Mouse (Mus musculus): ENCODE measurements at regions not wholly inside any gene's neighbourhood (a gene's known extent, or its start where the extent isn't known, plus 50 kb on each side); places are given as distances from the start of the nearest gene placed in this dataset.

DNA sequence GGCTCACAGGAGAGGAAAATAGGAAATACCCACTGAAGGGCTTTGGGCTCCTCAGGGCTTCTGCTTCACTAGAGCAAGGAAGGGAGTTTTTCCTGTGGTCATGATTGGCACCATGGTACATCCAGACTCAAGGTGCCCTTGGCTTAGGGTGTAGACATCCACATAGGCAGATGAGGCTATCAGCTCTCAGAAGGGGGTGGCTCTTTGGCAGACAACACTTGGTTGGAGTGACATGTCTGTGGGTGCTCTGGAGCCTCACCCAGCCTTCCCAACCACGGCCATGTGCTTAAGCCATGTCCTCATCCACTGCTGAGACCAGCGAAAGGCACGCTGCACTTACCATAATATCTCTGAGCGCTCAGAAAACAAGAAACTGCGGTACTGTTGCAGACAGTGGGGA lies 77.8 kb upstream of the 1700025G04Rik start:
- no peak for DNase-seq (ENCODE audit: low spot score)

DNA sequence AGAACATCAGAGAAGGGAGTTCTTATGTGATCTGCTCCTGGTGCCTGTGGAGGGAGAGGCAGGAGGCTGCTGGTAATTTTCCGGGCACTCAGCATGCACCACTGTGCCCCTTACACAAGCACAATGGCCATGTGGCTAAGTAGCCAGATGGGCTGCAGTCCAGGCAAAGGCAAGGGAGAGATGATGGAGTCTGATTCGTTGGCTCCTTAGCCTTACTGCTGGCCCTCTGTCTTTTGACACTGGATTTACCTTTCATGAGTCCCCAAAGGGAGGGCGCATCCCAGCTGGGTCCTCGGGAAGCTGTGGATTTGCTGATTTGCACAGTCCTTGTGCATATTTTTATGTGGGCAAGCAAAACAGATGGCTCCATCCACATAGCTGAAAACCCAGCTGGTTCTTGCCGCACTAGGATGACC lies 75.6 kb upstream of the 1700025G04Rik start:
- no peak for DNase-seq (ENCODE audit: low spot score)

DNA sequence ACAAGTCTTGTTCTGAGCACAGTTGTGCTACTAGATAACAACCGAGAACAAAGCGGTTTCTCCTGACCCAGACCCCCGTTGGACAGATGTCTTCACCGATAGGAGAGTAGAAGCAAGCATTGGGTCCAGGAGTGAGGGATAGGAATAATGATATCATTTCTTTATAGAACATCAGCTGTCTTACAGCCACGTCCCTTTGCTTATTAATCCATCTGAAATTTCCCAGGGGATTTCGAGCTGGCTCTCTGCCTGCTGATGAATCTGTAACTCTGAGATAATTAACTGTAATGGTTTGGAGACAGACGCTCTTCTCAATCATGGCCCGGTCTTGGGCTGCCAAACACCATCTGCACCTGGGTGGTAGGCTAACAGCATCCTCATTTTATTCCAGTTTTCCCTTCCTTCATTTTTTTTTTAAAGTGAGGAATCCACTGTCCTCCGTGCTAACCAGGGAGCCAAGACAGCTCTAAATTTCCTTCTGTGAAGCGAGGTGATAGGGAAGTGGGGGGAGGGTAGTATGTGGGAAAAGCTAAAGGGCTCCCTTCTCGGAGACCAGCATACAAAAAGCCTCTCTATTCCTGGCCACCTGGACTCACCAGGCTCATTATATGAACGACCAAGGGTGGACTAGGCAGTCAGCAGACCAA lies 75.0 kb upstream of the 1700025G04Rik start:
- no peak for DNase-seq (ENCODE audit: low spot score)

DNA sequence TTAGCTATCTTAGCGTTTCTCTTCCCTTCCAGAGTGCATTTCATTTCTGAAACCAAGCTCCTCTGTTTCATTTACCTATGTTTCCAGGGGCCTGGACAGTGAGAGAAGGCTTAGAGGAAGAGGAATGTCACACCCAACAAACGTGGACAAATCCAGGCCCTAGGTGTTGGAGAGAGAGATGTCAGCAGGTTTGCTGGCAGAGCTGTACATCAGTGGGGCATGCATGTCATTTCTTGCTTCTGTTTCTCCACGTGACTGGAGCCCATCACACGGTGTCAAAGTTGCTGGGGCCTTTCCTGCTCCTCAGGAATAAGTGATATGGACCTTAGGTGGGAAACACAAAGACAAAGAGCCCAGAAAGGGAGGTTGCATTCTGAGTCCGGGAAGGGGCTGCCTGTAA lies 74.3 kb upstream of the 1700025G04Rik start:
- no peak for DNase-seq (ENCODE audit: low spot score)

DNA sequence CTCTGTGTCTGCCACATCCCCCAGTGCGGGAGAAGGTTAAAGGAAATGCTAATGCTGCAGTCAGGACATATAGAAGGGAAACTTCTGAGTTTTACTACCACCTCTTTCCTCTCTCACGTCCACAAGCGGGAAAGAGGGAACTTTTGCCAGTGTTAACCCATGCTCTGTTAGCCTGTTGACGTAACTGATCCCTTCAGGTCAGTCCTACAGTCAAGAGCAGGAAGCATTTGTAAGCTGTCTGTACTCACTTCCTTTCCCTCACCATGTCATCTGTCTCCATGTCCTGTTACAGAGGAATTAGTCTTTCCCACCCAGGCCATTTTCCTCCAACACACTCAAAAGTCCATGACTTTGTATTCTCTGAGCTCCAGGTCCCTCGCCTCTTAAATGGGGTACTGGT lies 62.5 kb upstream of the 1700025G04Rik start:
- DNase-seq (ENCODE audit: low spot score): no peak

DNA sequence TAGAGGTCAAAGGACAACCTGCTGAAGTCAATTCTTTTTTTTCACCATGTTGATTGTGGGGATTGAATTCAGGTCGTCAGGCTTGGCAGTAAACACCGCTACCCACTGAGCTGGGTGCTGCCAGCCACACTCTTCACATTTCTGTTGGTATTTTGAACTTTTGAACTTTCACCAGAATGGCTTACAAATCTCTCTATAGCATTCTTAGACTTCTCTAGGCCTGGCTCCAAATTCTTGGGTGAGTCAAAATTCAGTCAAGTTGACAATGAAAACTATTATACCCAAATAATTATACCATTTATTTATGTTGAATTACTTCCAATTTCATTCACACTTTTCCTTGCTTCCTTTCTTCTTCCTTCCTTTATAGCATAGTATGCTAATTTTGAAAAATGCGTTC lies 58.8 kb upstream of the 1700025G04Rik start:
- no peak for DNase-seq (ENCODE audit: low spot score)

DNA sequence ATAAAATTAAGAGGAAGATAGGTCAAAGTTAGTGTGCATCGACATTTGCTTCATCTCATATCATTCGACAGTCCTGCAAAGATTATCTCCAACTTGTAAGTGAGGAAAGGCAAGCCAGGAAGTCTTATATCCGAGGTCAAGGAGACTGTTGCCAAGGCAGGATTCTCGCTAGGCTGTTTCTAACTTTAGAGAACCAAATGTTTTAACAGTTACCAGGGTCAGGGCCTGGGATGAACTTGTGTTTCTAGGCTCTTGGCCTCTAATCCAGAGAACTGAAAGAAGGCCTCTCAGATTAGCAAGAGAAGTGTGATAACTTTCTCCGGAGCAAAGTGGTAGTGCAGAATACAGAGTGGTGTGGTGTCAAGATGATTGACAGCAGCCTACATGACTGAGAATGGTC lies 50.2 kb upstream of the 1700025G04Rik start:
- DNase-seq (ENCODE audit: low spot score): no peak
